Mouse (Mus musculus) MEL (cell line): ENCODE results near the gene Dlg2.

ENCODE experiments used
- CTCF ChIP-seq, 3 experiments: IDR thresholded peaks in 2 of 3; conservative IDR thresholded peaks in 1 of 3; 2 replicates each; pipeline ENCODE4 v1.5.1; 2011 to 2012; ENCODE audit warnings: low read length in 3 of 3, low read depth in 2 of 3, mild to moderate bottlenecking in 2 of 3, improper control_type of control experiment in 1 of 3, inconsistent platforms in 1 of 3, mixed read lengths in 1 of 3, moderate library complexity in 1 of 3; ENCODE audit not compliant: control insufficient read depth in 1 of 3, insufficient read depth in 1 of 3, poor library complexity in 1 of 3, severe bottlenecking in 1 of 3
- E2F4 ChIP-seq: IDR thresholded peaks from 2 replicates; pipeline ENCODE4 v1.6.1; 2011; ENCODE audit warnings: low read depth, low read length, improper control_type of control experiment, borderline replicate concordance
- POLR2A ChIP-seq, 2 experiments: IDR thresholded peaks; 2 replicates each; pipeline ENCODE4 v1.6.1; 2011 to 2012; ENCODE audit warnings: low read length in 2 of 2, mild to moderate bottlenecking in 2 of 2, control low read depth in 1 of 2, improper control_type of control experiment in 1 of 2, low read depth in 1 of 2, moderate library complexity in 1 of 2; ENCODE audit not compliant: control insufficient read depth in 1 of 2, insufficient read depth in 1 of 2, poor library complexity in 1 of 2
- SIN3A ChIP-seq: IDR thresholded peaks from 2 replicates; pipeline ENCODE4 v1.6.1; 2012; ENCODE audit warnings: low read length, improper control_type of control experiment, inconsistent platforms
- ZC3H11A ChIP-seq: IDR thresholded peaks from 2 replicates; pipeline ENCODE4 v1.6.1; 2012; ENCODE audit warnings: low read depth, mild to moderate bottlenecking, inconsistent platforms, low read length, improper control_type of control experiment

GRCm38 (mm10) chr7:91709853-91710252 lies 1233.4 kb downstream of the Dlg2 start:
- no peak for TF ChIP-seq SIN3A
- no peak for TF ChIP-seq CTCF (IDR thresholded peaks at IDR 0.05 in 2 of 3, conservative IDR thresholded peaks at IDR 0.05 in 1 of 3; ENCODE audit: control insufficient read depth in 1 of 3, insufficient read depth in 1 of 3, low read depth in 2 of 3, low read length in 3 of 3, poor library complexity in 1 of 3, severe bottlenecking in 1 of 3)
- no peak for TF ChIP-seq ZC3H11A
- no peak for TF ChIP-seq E2F4
- TF ChIP-seq POLR2A (IDR thresholded peaks at IDR 0.05; ENCODE audit: control insufficient read depth in 1 of 2, insufficient read depth in 1 of 2, low read depth in 1 of 2, low read length in 2 of 2, poor library complexity in 1 of 2), result no peak
